Mouse (Mus musculus) embryonic fibroblast, embryonic 13.5 days (primary cell): ENCODE data around the gene Frmd4a.

ENCODE experiments used
- CTCF ChIP-seq: IDR thresholded peaks from 2 replicates; pipeline ENCODE4 v1.5.1; 2011; ENCODE audit warnings: mild to moderate bottlenecking, control low read depth, low read length, moderate library complexity, borderline replicate concordance; ENCODE audit not compliant: insufficient read depth
- POLR2A ChIP-seq: IDR thresholded peaks from 2 replicates; pipeline ENCODE4 v1.6.1; 2011; ENCODE audit warnings: low read depth, mild to moderate bottlenecking, control low read depth, low read length, moderate library complexity

GRCm38 (mm10) chr2:4253348-4253747 is 235.8 kb downstream of the Frmd4a start:
- TF ChIP-seq CTCF (no peak), POLR2A (no peak)
